Comparison of ENCODE assay signal across 18 mouse cellular contexts in the genomic region with DNA sequence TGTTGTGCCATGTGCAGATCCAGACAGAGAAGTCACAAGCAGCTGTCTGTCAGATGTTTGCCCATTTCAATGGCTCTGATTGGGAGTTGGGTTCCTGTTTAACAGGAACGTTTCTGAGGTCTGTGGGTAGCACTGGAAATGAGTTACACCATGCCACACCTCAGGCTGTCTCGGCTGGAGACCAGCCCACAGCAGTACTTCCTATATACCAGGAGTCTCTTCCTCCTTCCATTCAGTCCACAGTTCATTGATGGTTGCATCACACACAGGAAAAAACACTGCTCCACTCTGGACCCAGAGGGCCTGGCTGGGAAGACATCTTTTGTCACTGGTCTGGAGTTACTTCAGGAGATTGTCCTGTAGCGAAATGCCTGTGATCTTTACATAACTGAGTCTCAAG. TPM values are rescaled to one million over a fixed set of nuclear protein-coding genes. Genes with fewer than 3 reads are reported as not detected.
DNase-seq lines count a peak whose midpoint lies in the region; ATAC-seq lines count a peak whose summit lies in the region.
"Had no signal": no experiment of that assay in that cellular context is flagged by ENCODE, and none has a peak within 500 bp of the region (broad histone marks: within the 10 kb centered on the region; RNA-seq: fewer than 3 reads in every experiment).

No protein-coding gene starts in this region.

- H3K4me3 ChIP-seq in liver, embryonic 16.5 days (ENCODE audit: low read depth, low read length) = no peak overlapping the region
- no peak overlapping the region for H3K4me3 ChIP-seq in midbrain, embryonic 13.5 days (replicated peaks)
- H3K4me3 ChIP-seq: forebrain, embryonic 10.5 days; heart, embryonic 10.5 days; hindbrain, embryonic 13.5 days; limb, embryonic 13.5 days; neural tube, embryonic 13.5 days had no signal

- H3K4me2 ChIP-seq in liver, embryonic 16.5 days (ENCODE audit: low read depth, low read length) = no peak overlapping the region
- no peak overlapping the region for H3K4me2 ChIP-seq in midbrain, embryonic 13.5 days (replicated peaks)
- H3K4me2 ChIP-seq: hindbrain, embryonic 13.5 days; limb, embryonic 13.5 days; neural tube, embryonic 13.5 days had no signal

- peak; percentile 81 for DNase-seq in 416B (ENCODE audit: low read depth)
- DNase-seq in monocyte, adult 2 months (ENCODE audit: low read depth in 1 of 2, low spot score in 2 of 2) = peak; percentile 32 to 52
- DNase-seq in left cerebral cortex, adult 18-20 months (ENCODE audit: low spot score in 2 of 2) = no peak
- no peak for DNase-seq in spleen, postnatal 14 days (ENCODE audit: low spot score in 2 of 2)
- DNase-seq: cerebellum, adult 9-10 months; gastrocnemius, postnatal 25 days; heart, postnatal 10 days; thymus, adult 18-20 months had no signal

- ATAC-seq in common myeloid progenitor, adult 5-6 weeks (replicated peaks; ENCODE audit: low read depth, poor library complexity, severe bottlenecking) = peak; percentile 97
- ATAC-seq in liver, embryonic 16.5 days (ENCODE audit: low read depth) = peak; percentile 55
- ATAC-seq in midbrain, embryonic 13.5 days = no peak

- peaks cover 3% of the 10 kb centered on the region for H3K36me3 ChIP-seq in liver, embryonic 16.5 days (ENCODE audit: control insufficient read depth, insufficient read depth)
- peaks cover 45% of the 10 kb centered on the region for H3K36me3 ChIP-seq in midbrain, embryonic 13.5 days

- H3K27me3 ChIP-seq in liver, embryonic 16.5 days (ENCODE audit: control insufficient read depth, insufficient read depth, low read depth, low read length) = no peaks in the 10 kb centered on the region
- H3K27me3 ChIP-seq in midbrain, embryonic 13.5 days = no peaks in the 10 kb centered on the region
- H3K27me3 ChIP-seq: hindbrain, embryonic 13.5 days; limb, embryonic 13.5 days; neural tube, embryonic 13.5 days had no signal

- H3K27ac ChIP-seq in liver, embryonic 16.5 days (ENCODE audit: low read length) = no peak overlapping the region
- no peak overlapping the region for H3K27ac ChIP-seq in midbrain, embryonic 13.5 days
- H3K27ac ChIP-seq: forebrain, embryonic 10.5 days; heart, embryonic 10.5 days; hindbrain, embryonic 13.5 days; kidney, postnatal 0 days; limb, embryonic 13.5 days; neural tube, embryonic 13.5 days had no signal

- no peak overlapping the region for H3K9ac ChIP-seq in liver, embryonic 16.5 days (ENCODE audit: low read depth, low read length)
- no peak overlapping the region for H3K9ac ChIP-seq in midbrain, embryonic 13.5 days (replicated peaks)
- H3K9ac ChIP-seq: hindbrain, embryonic 13.5 days; limb, embryonic 13.5 days; neural tube, embryonic 13.5 days had no signal

- H3K9me3 ChIP-seq in liver, embryonic 16.5 days (replicated peaks; ENCODE audit: control insufficient read depth, low read length) = no peaks in the 10 kb centered on the region
- H3K9me3 ChIP-seq in midbrain, embryonic 13.5 days = no peaks in the 10 kb centered on the region
- H3K9me3 ChIP-seq: forebrain, embryonic 10.5 days; G1E; heart, embryonic 10.5 days; hindbrain, embryonic 13.5 days; limb, embryonic 13.5 days; neural tube, embryonic 13.5 days had no signal

- H3K4me1 ChIP-seq in liver, embryonic 16.5 days (ENCODE audit: control insufficient read depth, low read depth, low read length) = peaks cover 8% of the 10 kb centered on the region
- H3K4me1 ChIP-seq in midbrain, embryonic 13.5 days (replicated peaks) = no peaks in the 10 kb centered on the region
- H3K4me1 ChIP-seq: forebrain, embryonic 10.5 days; heart, embryonic 10.5 days; hindbrain, embryonic 13.5 days; limb, embryonic 13.5 days; neural tube, embryonic 13.5 days had no signal

- 38% methylated on average over 3 of the region's 3 CpGs for WGBS in liver, embryonic 16.5 days (ENCODE audit: insufficient replicate concordance)
- WGBS in midbrain, embryonic 13.5 days = 91% methylated on average over 3 of the region's 3 CpGs

RNA-seq across cellular contexts. Expression of a gene that starts 21.9 kb away (rescaled TPM):
- total RNA-seq in common myeloid progenitor, adult 5-6 weeks (2017) = 24.8 and 35.5 TPM in 2 replicates
- 9.1 and 9.3 TPM in 2 replicates for polyA plus RNA-seq in liver, embryonic 16.5 days (2015; fragmentation: Nextera tagmentation; extraction: Ambion mirVana)
- 10 to 100 TPM; 31.3 to 36.6 TPM for total RNA-seq in left cerebral cortex, adult 18-20 months (2021)
- 16.3 and 17.7 TPM in 2 replicates for polyA plus RNA-seq in midbrain, embryonic 13.5 days (2015; fragmentation: Nextera tagmentation; extraction: Ambion mirVana)

RNA-seq across cellular contexts. Expression of a gene that starts 24.7 kb away (rescaled TPM):
- 26.3 and 27.5 TPM in 2 replicates for total RNA-seq in common myeloid progenitor, adult 5-6 weeks (2017)
- 61.9 and 69.4 TPM in 2 replicates for polyA plus RNA-seq in liver, embryonic 16.5 days (2015; fragmentation: Nextera tagmentation; extraction: Ambion mirVana)
- 100 to 1,000 TPM; 134 to 135 TPM for total RNA-seq in left cerebral cortex, adult 18-20 months (2021)
- 222 and 228 TPM in 2 replicates for polyA plus RNA-seq in midbrain, embryonic 13.5 days (2015; fragmentation: Nextera tagmentation; extraction: Ambion mirVana)

Comparison
In these comparisons a context has a peak if more than half of its experiments do, and no peak if none do; other contexts are left out.
1. DNase-seq: peak in 416B (single experiment) and monocyte, adult 2 months (2 of 2); none in left cerebral cortex, adult 18-20 months (0 of 2) and spleen, postnatal 14 days (0 of 2).